Mouse (Mus musculus) liver, adult (tissue): ENCODE data around the gene Kank2.

Experiments
- GATA4 ChIP-seq: IDR thresholded peaks from 2 replicates; pipeline ENCODE4 v1.6.1; 2014; ENCODE audit warnings: mild to moderate bottlenecking, low read length; ENCODE audit not compliant: insufficient replicate concordance

The Kank2 gene

DNA sequence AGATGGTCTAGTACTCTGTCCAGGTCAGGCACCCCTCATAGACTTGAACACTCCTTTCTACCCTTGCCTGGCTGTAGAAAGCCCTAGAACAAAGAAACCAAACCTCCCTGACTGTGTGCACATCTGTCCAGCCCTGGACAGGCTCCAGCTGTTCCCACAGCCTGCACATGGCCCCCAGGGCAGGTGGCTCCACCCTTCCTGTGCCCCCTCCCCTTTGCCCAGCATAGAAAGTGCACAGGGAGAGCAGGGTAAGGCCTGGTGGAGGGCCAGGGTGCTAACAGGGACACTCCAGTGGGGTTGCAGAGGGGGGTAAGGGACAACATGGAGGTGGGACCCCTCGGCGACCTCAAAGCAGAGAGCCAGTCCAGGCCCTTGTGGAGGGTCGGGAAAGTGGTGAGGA lies 2.3 kb downstream of the Kank2 start:
- no peak for TF ChIP-seq GATA4

DNA sequence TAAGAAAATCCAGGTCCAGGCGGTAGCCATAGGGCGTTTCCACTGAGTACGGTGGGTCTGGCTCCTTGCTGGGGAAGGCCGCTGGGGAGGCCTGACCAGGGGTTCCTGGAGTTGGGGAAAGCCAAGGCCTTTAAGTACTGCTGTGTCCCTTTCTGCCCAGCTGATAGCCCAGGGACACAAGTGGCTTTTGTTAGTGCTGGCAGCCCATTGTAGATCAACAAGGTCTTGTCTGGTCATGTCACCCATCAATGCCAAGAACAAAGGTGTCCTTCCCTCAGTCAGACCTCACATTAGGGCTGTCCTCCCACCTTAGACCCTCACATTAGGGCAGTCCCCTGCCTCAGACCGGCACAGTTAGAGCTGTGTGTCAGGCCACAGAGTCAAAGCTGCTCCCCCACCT lies 3.0 kb downstream of the Kank2 start:
- TF ChIP-seq GATA4, result no peak

DNA sequence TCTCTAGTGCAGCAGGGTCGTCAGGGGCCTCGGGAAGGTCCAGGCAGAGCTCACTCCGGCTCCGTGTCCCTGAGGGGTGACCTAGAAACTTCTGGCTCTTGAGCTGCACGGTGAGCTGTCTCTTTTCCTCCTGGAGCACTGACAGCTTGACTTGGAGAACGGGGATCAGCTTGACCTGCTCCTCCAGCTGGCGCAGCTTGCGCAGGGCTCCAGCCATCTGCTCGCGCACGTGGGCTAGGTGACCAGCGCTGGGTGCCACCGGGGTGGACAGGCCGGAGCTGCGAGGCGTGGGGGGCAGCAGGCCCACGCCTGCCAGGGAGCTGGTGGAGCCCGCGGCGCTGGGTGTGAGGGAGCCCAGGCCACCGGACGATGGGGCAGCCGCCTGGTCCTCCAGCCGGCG lies 3.6 kb downstream of the Kank2 start:
- no peak for TF ChIP-seq GATA4

DNA sequence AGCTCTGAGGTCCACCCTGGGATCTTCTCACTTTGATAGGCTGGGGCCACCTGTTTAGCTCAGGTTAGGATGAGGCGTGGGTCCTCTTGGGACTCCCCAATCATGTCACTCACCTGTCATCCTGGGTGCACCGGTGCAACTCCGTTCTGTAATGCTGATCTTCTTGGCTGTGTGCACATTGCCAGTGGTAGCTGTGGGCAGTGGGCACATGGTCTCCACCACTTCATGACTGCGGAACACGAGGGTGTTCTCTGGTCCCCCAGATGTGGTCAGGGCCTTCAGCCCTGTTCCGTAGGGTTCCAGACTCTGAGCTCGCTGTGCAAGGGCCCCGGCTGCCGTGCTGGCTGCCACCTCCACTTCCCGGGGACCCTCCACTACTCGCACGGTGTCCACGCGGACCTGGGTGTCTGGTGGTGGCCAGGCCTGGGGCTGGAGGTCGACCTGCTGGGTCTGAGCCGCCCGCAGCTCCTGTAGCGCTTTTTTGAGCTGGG lies 4.2 kb downstream of the Kank2 start:
- TF ChIP-seq GATA4, result no peak

DNA sequence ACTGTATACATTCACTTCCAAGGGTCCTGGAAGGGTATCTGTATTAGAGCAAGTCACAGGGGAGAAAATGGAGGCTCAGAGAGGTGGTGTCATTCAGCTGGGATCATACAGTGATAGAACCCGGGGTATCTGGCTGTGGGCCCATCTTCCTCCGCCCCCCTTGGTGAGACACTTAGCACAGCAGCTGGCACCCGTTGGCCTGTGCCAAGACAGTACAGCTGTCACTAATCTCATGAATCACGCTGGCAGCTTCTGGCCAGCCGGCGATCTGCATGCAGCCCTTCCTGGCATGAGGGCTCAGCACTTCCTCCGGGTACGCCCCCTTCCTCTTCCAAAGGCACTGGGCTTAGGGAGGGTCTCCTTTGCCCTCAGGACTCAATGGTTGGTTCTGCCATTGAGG lies 5.9 kb downstream of the Kank2 start:
- no peak for TF ChIP-seq GATA4

DNA sequence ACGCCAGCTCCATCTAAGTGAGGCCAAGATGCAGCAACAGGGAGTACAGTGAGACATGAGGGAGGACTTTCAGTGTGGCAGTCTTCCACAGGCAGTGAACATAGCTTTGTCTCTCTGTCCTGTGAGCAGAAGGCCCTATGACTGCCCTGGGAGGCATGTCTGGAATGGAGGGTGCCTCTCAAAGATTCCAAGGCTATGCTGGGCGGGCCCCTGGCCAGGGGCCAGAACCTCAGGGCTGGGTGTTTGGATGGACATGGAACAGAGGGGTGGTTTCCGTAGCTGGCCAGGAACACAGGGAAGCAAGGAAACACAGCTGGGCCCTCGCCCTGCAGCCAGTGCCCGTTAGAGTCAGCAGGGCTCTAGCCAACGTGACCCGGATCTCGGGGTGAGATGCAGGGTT lies 6.7 kb downstream of the Kank2 start:
- no peak for TF ChIP-seq GATA4

DNA sequence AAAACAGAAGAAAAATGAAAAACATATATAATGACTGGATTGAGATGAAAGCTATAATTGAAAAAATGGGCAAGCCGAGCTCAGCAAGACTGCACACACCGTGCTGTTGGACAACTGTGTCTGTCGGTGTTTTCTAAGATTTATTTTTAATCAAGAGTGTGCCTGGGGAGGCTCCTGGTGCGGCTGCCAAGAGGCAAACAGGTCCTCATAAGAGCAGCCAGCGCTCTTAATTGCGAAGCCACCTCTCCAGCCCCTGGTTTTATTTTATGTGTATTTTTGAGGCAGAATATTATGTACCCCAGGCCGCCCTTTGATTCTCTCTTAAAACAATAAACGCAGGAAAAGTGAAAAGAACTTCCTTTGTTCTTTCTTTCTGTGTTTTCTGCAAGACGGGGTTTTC lies 10.3 kb downstream of the Kank2 start:
- no peak for TF ChIP-seq GATA4

DNA sequence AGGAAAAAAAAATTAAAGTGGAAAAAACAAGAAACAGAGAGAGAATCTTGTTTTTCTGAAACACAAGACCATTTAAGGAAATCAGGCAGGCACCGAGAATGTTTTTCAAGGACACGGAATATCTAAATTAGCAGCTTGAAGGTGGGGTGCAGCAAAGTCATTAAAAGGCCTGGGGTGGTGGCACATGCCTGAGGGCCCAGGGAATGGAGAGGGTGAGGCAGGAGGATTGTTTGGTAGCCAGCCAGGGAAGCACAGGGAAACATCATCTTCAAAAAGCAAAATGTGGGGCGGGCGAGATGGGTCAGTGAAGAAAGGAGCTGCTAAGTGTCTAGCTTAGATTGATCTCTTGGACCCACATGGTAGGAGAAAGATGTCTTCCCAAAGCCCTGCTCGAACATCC lies 10.9 kb downstream of the Kank2 start:
- no peak for TF ChIP-seq GATA4

DNA sequence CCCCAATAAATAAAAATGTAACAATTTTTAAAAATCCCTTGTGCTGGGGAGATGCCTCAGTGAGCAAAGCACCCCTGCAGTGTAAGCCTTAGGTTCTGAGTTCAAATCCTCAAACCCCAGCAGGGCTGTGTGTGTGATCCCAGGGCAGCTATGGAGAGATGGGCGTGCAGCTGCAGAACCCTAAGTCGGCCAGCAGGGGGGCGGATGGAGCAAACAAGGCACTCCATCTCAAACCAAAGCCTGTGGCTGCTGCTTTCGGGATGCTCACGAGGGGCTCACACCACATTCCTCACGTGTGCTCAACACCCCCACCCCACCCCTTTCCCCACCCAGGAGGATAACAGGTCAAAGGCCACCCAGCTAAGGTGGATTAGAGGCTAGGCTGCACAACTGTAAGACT lies 11.6 kb downstream of the Kank2 start:
- no peak for TF ChIP-seq GATA4

DNA sequence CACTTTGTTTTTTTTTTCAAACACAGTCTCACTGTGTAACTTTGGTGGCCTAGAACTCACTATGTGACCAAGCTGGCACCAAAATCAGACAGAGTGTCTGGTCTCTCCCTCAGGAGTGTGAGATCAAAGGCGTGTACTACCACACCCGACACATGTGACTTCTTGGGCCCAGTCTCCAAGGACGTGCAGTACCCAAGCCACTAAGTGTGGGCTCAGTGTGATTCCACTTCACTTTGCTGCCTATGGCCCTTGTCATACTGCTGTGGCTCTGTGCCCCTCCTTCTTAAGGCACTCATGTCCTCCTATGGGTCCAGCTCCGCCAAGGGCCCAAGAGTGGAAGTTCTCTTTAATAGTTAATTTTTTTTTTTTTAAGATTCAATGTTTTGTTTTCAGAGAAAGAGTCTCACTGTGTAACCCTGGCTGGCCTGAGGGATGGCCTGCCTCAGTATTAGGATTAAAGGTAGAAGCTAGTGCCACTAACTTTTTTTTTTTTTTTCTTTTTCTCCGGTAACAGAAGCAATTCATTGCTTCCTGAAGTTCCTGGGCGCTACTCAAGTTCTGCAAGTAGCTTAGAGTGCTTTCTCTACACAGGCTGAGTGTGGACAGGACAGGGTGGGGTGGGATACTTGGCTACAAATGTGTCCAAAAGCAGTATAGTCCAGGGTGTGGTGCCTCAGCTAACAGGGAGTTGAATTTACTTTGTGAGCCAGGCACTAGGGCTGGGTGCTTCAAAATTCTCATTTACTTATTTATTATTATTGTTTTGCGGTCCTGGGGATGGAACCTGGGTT lies 13.8 kb downstream of the Kank2 start:
- no peak for TF ChIP-seq GATA4

DNA sequence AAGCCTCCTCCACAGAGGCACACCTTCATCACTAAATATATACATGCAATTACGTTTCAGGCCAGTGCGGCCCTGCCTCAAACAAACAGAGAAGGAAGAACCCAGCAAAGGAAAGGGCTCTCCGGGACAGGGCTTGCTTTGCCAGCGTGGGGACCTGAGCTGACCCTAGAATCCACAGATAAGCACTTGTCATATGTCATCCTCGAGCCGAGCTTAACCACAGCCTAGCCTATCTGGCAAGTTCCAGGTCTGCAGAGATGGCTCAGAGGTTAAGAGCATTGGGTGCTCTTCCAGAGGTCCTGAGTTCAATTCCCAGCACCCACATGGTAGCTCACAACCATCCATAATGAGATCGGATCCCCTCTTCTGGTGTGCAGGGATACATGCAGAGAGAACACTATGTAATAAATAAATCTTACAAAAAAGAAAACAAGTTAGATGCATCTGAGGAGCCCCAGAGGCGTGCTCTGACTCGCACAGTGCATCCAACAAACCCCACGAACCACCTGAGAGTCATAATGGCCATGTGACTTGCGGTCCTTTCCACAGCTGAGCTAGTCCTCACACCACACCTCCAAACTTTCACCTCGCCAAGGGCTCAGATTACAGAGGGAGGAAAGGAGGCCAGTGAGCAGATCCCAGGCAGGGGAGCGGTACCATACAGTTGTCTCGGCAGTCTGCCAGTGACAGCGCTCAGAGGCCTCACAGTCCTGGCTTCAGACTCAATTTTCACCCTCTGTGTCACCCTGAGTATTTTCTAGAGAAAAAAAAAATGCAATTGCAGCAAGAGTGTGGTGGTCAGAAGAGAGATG lies 16.7 kb downstream of the Kank2 start:
- no peak for TF ChIP-seq GATA4

DNA sequence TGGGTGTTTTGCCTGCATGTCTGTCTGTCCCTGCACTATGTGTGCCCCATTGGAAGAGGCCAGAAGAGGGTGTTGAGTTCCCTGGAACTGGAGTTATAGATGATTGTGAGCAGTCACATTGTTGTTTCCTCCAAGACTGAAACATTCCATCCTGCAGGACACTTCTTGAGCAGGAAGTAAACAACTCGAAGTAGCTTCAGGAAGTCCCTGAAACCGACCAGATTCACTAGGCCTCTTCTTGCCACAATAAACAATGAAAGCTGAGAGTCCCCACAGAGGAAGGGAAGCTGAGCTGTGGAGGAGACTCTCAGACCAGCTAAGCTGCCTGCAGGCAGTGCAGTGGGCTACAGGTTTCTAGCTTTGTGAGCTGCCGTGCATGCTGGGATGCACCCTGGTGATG lies 20.8 kb downstream of the Kank2 start:
- no peak for TF ChIP-seq GATA4

DNA sequence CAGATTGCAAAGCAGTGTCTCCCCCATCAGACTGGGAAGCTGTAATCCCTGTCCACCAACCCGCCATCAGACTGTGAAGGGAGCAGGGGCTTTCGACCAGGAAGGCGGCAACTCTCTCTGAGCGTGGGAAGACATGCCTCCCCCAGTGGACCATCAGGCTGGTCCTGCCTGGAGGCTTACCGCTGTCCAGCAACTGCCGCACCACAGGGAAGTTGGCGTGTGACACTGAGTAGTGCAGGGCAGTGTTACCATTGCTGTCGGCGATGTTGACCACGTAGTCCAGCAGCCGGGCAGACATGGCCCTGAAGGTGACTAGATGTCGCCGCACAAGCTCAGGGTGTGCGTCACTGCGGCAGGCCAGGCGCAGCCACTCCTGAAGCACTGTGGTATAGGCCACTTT lies 24.2 kb downstream of the Kank2 start:
- no peak for TF ChIP-seq GATA4

DNA sequence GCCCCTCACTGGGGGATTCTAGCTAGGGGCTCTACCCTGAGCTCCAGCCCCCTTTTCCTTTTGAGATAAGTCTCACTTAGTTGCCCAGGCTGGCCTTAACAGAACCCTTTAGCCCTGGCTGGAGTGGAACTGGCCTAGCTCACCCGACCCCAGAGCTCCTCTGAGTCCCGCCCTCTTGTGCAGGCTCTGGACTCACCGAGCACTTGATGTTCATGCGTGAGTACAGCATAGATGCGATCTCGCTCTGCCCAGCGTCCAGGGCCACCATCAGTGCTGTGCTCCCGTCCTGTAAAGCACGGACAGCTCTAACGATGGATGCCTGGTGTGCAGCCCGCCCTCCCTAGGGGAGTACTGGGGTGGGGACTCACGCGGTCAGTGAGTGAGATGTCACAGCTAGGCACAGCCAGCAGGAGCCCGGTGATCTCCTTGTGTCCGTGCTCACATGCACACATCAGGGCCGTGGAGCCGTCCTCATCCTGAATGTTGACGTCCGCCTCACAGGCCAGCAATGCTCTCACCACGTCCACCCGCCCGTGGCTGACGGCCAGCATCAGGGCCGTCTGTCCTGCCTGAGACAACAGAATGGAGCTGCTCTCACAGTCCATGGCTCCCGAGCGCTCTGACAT lies 28.9 kb downstream of the Kank2 start:
- no peak for TF ChIP-seq GATA4

DNA sequence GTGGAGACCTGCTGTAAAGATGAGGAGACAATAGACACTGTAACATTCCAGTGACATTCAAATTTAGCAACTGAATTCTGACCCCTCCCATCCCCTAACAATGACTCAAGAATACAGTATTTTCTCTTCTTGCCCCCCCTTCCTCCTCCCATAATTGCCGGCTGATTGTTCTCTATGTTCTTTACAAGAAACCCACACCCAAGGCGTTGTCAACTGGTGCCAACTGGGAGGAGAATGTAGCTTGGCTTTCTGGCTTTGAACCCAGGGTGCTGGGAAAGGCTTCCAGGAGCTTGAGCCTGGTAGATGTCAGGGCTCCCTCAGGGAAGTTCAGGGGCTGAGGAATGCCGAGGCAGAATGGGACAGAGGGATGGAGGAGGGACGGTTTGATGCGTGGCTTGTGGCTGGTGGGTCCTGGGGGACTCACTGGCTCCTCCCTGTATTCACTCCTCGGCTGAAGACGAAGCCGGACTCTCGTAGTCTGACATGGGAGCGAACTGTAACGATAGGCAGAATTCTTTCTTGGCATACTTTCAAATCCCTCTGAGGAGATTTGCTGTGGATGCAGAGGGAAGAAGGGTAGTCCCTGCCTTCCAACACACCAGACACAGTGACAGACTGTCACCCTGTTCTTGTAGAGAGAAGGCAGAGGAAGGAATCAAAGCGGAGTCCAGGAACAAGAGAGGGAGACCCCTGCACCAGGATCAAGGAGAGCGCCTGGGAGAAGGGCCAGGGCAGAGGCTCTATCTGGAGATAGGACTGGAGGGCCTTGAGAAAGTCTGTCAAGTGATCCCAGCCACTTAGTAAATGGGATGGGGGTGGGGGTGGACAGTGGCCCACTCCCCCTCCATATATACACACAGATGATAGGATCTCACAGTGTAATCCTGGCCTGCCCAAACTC lies 29.8 kb downstream of the Kank2 start:
- TF ChIP-seq GATA4, result no peak
